Mouse (Mus musculus) kidney, adult 2 months (tissue): ENCODE measurements around the gene Man1a.

Source experiments
- CTCF ChIP-seq: fragments of 200-500 bp; conservative IDR thresholded peaks from 2 replicates; pipeline ENCODE4 v1.5.1; 2011; ENCODE audit warnings: low read depth, mild to moderate bottlenecking, control low read depth, low read length, moderate library complexity, mixed read lengths; ENCODE audit not compliant: insufficient read depth, insufficient read length
- POLR2A ChIP-seq: fragments of 200-500 bp; IDR thresholded peaks from one replicate; pipeline ENCODE4 v1.6.1; 2011; ENCODE audit warnings: low read depth, low read length, control low read depth

- TF ChIP-seq POLR2A (no peak), CTCF (no peak)
Observed at GRCm38 (mm10) chr10:54026738-54027427, 49.5 kb downstream of the Man1a start.
